ENCODE assay signal across 7 mouse cellular contexts in genomic region chr9:22259184-22260091, GRCm38 (mm10). TPM values are rescaled to one million over a fixed set of nuclear protein-coding genes. Genes with fewer than 3 reads are reported as not detected.
DNase-seq lines count a peak whose midpoint lies in the region; ATAC-seq lines count a peak whose summit lies in the region.

Zfp599 (minus strand) TSS chr9:22259895.

- peak within 1 kb of the TSS; percentile 78 for H3K9ac ChIP-seq in intestine, embryonic 15.5 days

- intact Hi-C loops in left cerebral cortex, postnatal 14 days (cut with DNase I): no loop called here

- 2% methylated on average over 35 of the region's 35 CpGs for WGBS in intestine, embryonic 15.5 days

- no peaks in the 10 kb centered on the region for H3K9me3 ChIP-seq in intestine, embryonic 15.5 days

- H3K4me3 ChIP-seq in intestine, embryonic 15.5 days (replicated peaks): peak within 1 kb of the TSS; percentile 67

- H3K27ac ChIP-seq in intestine, embryonic 15.5 days: peak within 1 kb of the TSS; percentile 36; the same call in 1 of the 2 replicates

- peaks cover 11% of the 10 kb centered on the region for H3K36me3 ChIP-seq in intestine, embryonic 15.5 days

- peak within 1 kb of the TSS; percentile 84 for H3K4me2 ChIP-seq in intestine, embryonic 15.5 days (replicated peaks)

- peak; percentile 82 for DNase-seq in adrenal gland, postnatal 10 days
- peak; percentile 43 for DNase-seq in embryo, embryonic 11.5 days (ENCODE audit: low read depth, low spot score)
- peak; percentile 23 to 58 for DNase-seq in gastrocnemius, postnatal 4 days (ENCODE audit: low spot score in 2 of 2)
- peak; percentile 58 to 69 for DNase-seq in left cerebral cortex, postnatal 14 days (ENCODE audit: low spot score in 2 of 2)
- DNase-seq in right cerebral cortex, postnatal 36 days (ENCODE audit: low spot score in 2 of 2): peak; percentile 56 to 68

- no peaks in the 10 kb centered on the region for H3K27me3 ChIP-seq in intestine, embryonic 15.5 days (replicated peaks)

- peak; percentile 99 for ATAC-seq in intestine, embryonic 15.5 days
- ATAC-seq in megakaryocyte-erythroid progenitor cell, adult 5-6 weeks (replicated peaks; ENCODE audit: low FRiP score, low TSS enrichment, poor library complexity, severe bottlenecking): peak; percentile 98

- H3K4me1 ChIP-seq in intestine, embryonic 15.5 days (replicated peaks): 0 out of 2 replicates have a peak, but pooled peaks cover 3% of the 10 kb centered on the region

RNA-seq across cellular contexts. Expression of gene Zfp599, which starts in this region (rescaled TPM):
- total RNA-seq in adrenal gland, postnatal 10 days (2021): 1 to 10 TPM in 1 of 2 experiments, under 1 TPM in 1; 0.90 to 1.3 TPM
- under 1 TPM; 0.21 to 0.27 TPM for total RNA-seq in gastrocnemius, postnatal 4 days (2021)
- polyA plus RNA-seq in intestine, embryonic 15.5 days (2015; fragmentation: Nextera tagmentation; extraction: Ambion mirVana): 4.2 and 4.3 TPM in 2 replicates
- 1 to 10 TPM; 2.8 TPM for total RNA-seq in left cerebral cortex, postnatal 14 days (2021)
- 6.2 and 6.3 TPM in 2 replicates for total RNA-seq in megakaryocyte-erythroid progenitor cell, adult 5-6 weeks (2014; fragmentation: Nextera tagmentation)
- 6.7 and 13.7 TPM in 2 replicates for total RNA-seq in megakaryocyte-erythroid progenitor cell, adult 5-6 weeks (2017)

Comparison
In these comparisons a context has a peak if more than half of its experiments do, and no peak if none do; other contexts are left out.
1. Peak in every context shown above with its lines: DNase-seq, ATAC-seq, H3K4me3 ChIP-seq and H3K27ac ChIP-seq.
2. Peak in DNase-seq in gastrocnemius, postnatal 4 days; RNA of the gene not detected or under 1 TPM.